Mouse (Mus musculus) erythroblast, embryonic 14.5 days (primary cell): ENCODE measurements around the gene Ccdc51.

Experiments used
- GATA1 ChIP-seq: IDR thresholded peaks from 2 replicates; pipeline ENCODE4 v1.6.1; 2012; ENCODE audit warnings: low read length, inconsistent platforms, mixed read lengths
- TAL1 ChIP-seq: IDR thresholded peaks from 3 replicates; pipeline ENCODE4 v1.6.1; 2012; ENCODE audit warnings: low read length, inconsistent platforms, mixed read lengths

DNA sequence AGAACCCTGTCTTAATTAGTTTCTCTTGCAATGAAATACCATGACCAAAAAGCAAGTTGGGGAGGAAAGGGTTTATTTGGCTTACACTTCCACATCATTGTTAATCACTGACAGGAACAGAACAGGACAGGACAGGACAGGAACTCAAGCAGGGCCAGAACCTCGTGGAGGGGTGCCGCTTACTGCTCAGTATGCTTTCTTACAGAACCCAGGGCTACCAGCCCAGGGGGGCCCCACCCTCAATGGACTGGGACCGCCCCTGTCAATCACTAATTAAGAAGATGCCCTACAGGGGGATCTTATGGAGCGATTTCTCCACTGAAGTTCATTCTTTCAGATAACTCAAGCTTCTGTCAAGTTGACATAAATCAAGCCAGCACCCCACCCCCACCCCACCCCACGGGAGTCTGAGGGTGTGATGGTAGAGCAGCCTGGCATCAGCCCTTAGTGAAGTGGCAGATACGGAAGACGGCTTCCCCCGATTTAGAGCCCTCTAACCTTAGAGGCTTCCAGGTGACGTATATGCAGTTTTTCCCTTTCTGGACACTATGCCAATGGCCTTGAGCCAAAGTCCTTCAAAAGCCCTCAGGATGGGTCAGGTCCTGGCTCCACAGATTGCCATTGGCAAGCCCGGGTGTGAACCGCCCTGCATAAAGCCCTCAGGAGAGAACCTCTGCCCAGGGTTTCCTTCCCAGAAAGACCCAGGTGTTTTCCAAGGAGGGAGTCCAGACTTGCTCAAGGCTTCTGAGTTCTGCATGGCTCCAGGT is 11.7 kb downstream of the Ccdc51 start:
- no peak for TF ChIP-seq GATA1
- TF ChIP-seq TAL1: no peak
